Mouse (Mus musculus) lung, adult 2 months (tissue): ENCODE data around the gene 4921536K21Rik.
A peak's percentile ranks its signal among the peaks of the same experiment; 100 is the strongest.

Experiments used
- CTCF ChIP-seq: fragments of 200-500 bp; IDR thresholded peaks from 2 replicates; pipeline ENCODE4 v1.5.1; 2011; ENCODE audit warnings: mild to moderate bottlenecking, low read length, control low read depth; ENCODE audit not compliant: insufficient read depth
- POLR2A ChIP-seq: fragments of 200-500 bp; IDR thresholded peaks from 2 replicates; pipeline ENCODE4 v1.6.1; 2011; ENCODE audit warnings: low read depth, mild to moderate bottlenecking, control low read depth, low read length, borderline replicate concordance; ENCODE audit errors: extremely low read depth

DNA sequence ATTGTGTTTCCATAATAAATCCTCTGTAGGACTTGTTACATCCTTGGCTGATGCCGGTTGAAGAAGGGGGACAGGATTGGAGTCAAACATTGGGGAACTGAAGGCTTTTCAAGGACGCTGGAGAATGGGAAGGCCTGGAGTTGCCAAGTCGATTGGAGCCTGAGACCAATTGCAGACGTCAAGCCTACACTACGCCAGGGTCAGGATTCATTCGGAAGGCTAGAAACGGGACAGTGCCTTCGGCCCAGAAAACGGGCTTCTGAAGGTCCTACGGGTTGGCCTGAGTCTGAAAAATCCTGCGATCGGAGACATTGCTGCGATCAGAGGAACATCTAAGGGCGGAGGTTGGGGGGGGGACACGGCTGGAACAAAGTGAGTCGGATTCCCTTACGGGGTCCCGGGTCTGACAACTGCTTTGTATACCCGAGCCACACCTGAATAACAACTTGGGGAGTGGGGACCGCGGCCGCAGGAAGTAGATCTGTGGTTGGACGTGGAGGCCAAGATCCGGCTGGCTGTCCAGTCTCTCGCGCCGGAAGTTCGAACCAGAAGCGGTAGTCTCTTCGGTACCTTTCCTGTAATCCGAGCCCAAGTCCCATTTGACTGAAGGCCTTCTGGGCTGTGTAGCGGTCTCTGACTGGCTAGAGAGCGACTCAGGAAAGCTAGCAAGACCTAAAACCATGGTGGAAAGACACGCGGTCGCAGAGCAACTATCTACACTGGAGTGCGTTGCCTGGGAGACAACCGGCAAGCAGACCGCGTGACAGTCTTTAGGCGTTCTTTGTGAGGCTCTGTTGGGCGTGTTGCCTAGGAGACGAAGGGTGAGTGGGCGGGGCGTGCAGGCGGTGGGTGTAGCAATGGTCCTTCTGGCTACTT, at the start of gene 4921536K21Rik, which contains the start of gene Dusp18:
- TF ChIP-seq CTCF (no peak), POLR2A (peak; percentile 60; the same call in 1 of the 2 replicates)
